Mouse (Mus musculus): Measurements from ENCODE around the gene Cyp27a1.

- TF ChIP-seq POLR2A (IDR thresholded peaks at IDR 0.05; ENCODE audit: borderline replicate concordance, extremely low read depth, insufficient read depth, insufficient read length, poor library complexity, severe bottlenecking) (no peak), CTCF (IDR thresholded peaks at IDR 0.05; ENCODE audit: borderline replicate concordance, extremely low read depth, insufficient read depth, insufficient read length) (no peak)
Observed at GRCm38 (mm10) chr1:74736977-74737376, 23.6 kb downstream of the Cyp27a1 start.
